Mouse (Mus musculus) heart, embryonic 15.5 days (tissue): ENCODE measurements around the gene Frmd4a. TPM values are rescaled to one million over a fixed set of nuclear protein-coding genes. Genes with fewer than 3 reads are reported as not detected.
A peak's percentile ranks its signal among the peaks of the same experiment; 100 is the strongest.
"Not testable (repeated sequence)": the region's sequence is repeated elsewhere in the genome, so short reads cannot be mapped to it uniquely, and the experiment has no call there.

Source experiments
- ATAC-seq: fragments of 200-750 bp; cut with Nextera tagmentation; replicated peaks from 2 replicates; pipeline ENCODE4 v1.8.0; 2017; ENCODE audit warnings: low read depth, moderate TSS enrichment; ENCODE audit not compliant: insufficient number of reproducible peaks, insufficient read depth, low FRiP score
- H3K27ac ChIP-seq: fragments of 300-500 bp; sonication (generic); 2 replicates; pipeline ENCODE4 v1.5.1; 2015; ENCODE audit warnings: mild to moderate bottlenecking, inconsistent platforms
- H3K27me3 ChIP-seq: fragments of 300-500 bp; sonication (generic); 2 replicates; pipeline ENCODE4 v1.6.1; 2015; ENCODE audit warnings: inconsistent platforms
- H3K36me3 ChIP-seq: fragments of 300-500 bp; sonication (generic); 2 replicates; pipeline ENCODE4 v1.6.1; 2015; ENCODE audit warnings: mild to moderate bottlenecking, inconsistent platforms
- H3K4me1 ChIP-seq: fragments of 300-500 bp; sonication (generic); replicated peaks from 2 replicates; pipeline ENCODE4 v1.6.1; 2015; ENCODE audit warnings: inconsistent platforms
- H3K4me2 ChIP-seq: fragments of 300-500 bp; sonication (generic); 2 replicates; pipeline ENCODE4 v1.6.1; 2015; ENCODE audit warnings: inconsistent platforms, mild to moderate bottlenecking, moderate library complexity
- H3K4me3 ChIP-seq: fragments of 300-500 bp; sonication (generic); 2 replicates; pipeline ENCODE4 v1.5.1; 2015; ENCODE audit warnings: mild to moderate bottlenecking, inconsistent platforms
- H3K9ac ChIP-seq: fragments of 300-500 bp; sonication (generic); 2 replicates; pipeline ENCODE4 v1.6.1; 2015; ENCODE audit warnings: mild to moderate bottlenecking, inconsistent platforms
- H3K9me3 ChIP-seq: fragments of 300-500 bp; sonication (generic); replicated peaks from 2 replicates; pipeline ENCODE4 v1.6.1; 2016; ENCODE audit warnings: inconsistent platforms
- WGBS: fragments of 180-500 bp; shearing (Covaris S2); methylation state at CpG from one replicate; pipeline ENCODE4 v1.1.7; 2015; ENCODE audit warnings: mixed read lengths; 5-methylcytosine and 5-hydroxymethylcytosine counted together
- polyA plus RNA-seq: library from polyadenylated mRNA; unstranded; fragments of >200 nt; fragmentation: Nextera tagmentation; extraction: Ambion mirVana; gene quantifications from 2 replicates; pipeline ENCODE4 v1.2.1, GENCODE M21; 2015

Gene Frmd4a
- polyA plus RNA-seq, 1 experiment from 2014 or later = 15.6 TPM

- H3K9me3 ChIP-seq = no peaks in the 10 kb centered on the region
- peaks cover 41% of the 10 kb centered on the region for H3K4me1 ChIP-seq
- no peaks in the 10 kb centered on the region for H3K36me3 ChIP-seq
- H3K9ac ChIP-seq = no peak overlapping the region
- H3K4me2 ChIP-seq = no peak overlapping the region
- ATAC-seq = no peak
- no peak overlapping the region for H3K27ac ChIP-seq
- H3K4me3 ChIP-seq = no peak overlapping the region
- WGBS = 73% methylated on average over 4 of the region's 4 CpGs
- no peaks in the 10 kb centered on the region for H3K27me3 ChIP-seq
These were observed 535.0 kb downstream of the Frmd4a start for GRCm38 (mm10) chr2:4552486-4552885.

- Histone ChIP-seq H3K4me1 (peaks cover 44% of the 10 kb centered on the region), H3K9me3 (no peaks in the 10 kb centered on the region), H3K4me3 (no peak overlapping the region), H3K9ac (no peak overlapping the region), H3K27ac (peak overlapping the region; percentile 31), H3K36me3 (no peaks in the 10 kb centered on the region), H3K27me3 (no peaks in the 10 kb centered on the region), H3K4me2 (no peak overlapping the region)
- no peak for ATAC-seq
- 34% methylated on average over 7 of the region's 7 CpGs for WGBS
These were observed 537.7 kb downstream of the Frmd4a start for GRCm38 (mm10) chr2:4555221-4555631.

GRCm38 (mm10) chr2:4556188-4556587, 538.7 kb downstream of the Frmd4a start:
- H3K4me1 ChIP-seq = peaks cover 50% of the 10 kb centered on the region
- H3K4me3 ChIP-seq = no peak overlapping the region
- no peaks in the 10 kb centered on the region for H3K27me3 ChIP-seq
- H3K9me3 ChIP-seq = no peaks in the 10 kb centered on the region
- H3K4me2 ChIP-seq = no peak overlapping the region
- WGBS = 66% methylated on average over 10 of the region's 10 CpGs
- ATAC-seq = no peak
- H3K9ac ChIP-seq = no peak overlapping the region
- H3K27ac ChIP-seq = peak overlapping the region; percentile 98; the same call in 1 of the 2 replicates
- no peaks in the 10 kb centered on the region for H3K36me3 ChIP-seq

DNA sequence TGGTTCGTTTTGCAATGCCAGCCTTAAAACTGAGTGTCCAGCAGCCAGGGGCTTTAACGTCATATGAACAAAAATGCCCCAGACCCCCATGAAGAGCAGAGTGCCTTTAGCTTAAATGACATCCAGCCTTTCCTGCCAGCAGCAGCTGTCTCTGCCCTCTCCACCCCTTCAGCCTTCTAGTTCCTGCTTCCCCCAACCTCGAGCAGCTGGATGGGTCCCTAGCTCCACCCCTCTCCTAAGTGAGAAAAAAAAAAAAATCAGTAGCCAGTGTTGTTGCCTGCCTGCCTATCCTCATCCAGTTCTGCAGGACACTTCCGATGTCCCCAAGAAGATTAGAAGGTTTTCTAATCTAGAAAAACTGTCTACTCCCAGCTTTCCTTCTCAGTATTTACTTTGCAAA, 539.5 kb downstream of the Frmd4a start:
- peaks cover 57% of the 10 kb centered on the region for H3K4me1 ChIP-seq
- no peak overlapping the region for H3K4me2 ChIP-seq
- H3K27ac ChIP-seq = peak overlapping the region; percentile 98
- H3K9ac ChIP-seq = no peak overlapping the region
- no peaks in the 10 kb centered on the region for H3K27me3 ChIP-seq
- no peak for ATAC-seq
- H3K9me3 ChIP-seq = no peaks in the 10 kb centered on the region
- H3K4me3 ChIP-seq = no peak overlapping the region
- H3K36me3 ChIP-seq = no peaks in the 10 kb centered on the region
- WGBS = 31% methylated on average over 4 of the region's 4 CpGs

DNA sequence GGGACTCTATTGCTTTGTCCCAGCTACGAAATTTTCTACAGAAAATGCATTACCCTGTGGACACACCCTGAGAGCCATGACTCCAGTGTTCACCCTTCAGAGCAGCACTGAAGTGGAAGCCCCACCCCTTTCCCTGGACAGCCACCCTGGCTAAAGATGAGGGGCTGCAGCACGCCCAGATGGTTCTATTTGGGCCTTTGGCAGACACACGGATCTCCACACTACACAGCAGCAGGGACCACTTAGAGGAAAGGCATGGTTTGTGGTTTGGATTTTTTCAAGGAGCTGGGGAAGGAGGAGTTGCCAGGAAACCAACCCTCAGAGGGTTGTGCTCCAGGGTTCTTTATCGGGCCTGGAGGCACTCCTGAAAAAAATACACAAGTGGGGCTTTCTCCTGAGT, 539.9 kb downstream of the Frmd4a start:
- Histone ChIP-seq H3K36me3 (no peaks in the 10 kb centered on the region), H3K4me3 (no peak overlapping the region), H3K27ac (peak overlapping the region; percentile 98), H3K9me3 (no peaks in the 10 kb centered on the region), H3K4me2 (no peak overlapping the region), H3K27me3 (no peaks in the 10 kb centered on the region), H3K9ac (no peak overlapping the region), H3K4me1 (peaks cover 58% of the 10 kb centered on the region)
- ATAC-seq = no peak
- WGBS = 40% methylated on average over 4 of the region's 4 CpGs

- no peak for ATAC-seq
- Histone ChIP-seq H3K4me2 (peak overlapping the region; percentile 71), H3K36me3 (no peaks in the 10 kb centered on the region), H3K4me1 (peaks cover 69% of the 10 kb centered on the region), H3K4me3 (peak overlapping the region; percentile 61), H3K9ac (peak overlapping the region; percentile 64), H3K9me3 (no peaks in the 10 kb centered on the region), H3K27ac (peak overlapping the region; percentile 98), H3K27me3 (no peaks in the 10 kb centered on the region)
- WGBS = 10% methylated on average over 8 of the region's 8 CpGs
These were observed 541.2 kb downstream of the Frmd4a start for GRCm38 (mm10) chr2:4558651-4559203.

GRCm38 (mm10) chr2:4559211-4559882, 541.8 kb downstream of the Frmd4a start:
- peak; percentile 91 for ATAC-seq
- peaks cover 73% of the 10 kb centered on the region for H3K4me1 ChIP-seq
- no peaks in the 10 kb centered on the region for H3K9me3 ChIP-seq
- H3K27ac ChIP-seq = peak overlapping the region; percentile 98
- WGBS = 0% methylated on average over 27 of the region's 27 CpGs
- no peaks in the 10 kb centered on the region; the same call in 1 of the 2 replicates for H3K36me3 ChIP-seq
- H3K4me2 ChIP-seq = peak overlapping the region; percentile 71
- peak overlapping the region; percentile 61 for H3K4me3 ChIP-seq
- H3K9ac ChIP-seq = peak overlapping the region; percentile 64
- no peaks in the 10 kb centered on the region for H3K27me3 ChIP-seq

- no peaks in the 10 kb centered on the region for H3K27me3 ChIP-seq
- ATAC-seq = 0 out of 2 replicates have a peak, but pooled peaks have one; percentile 28
- under 1% methylated on average over 8 of the region's 8 CpGs for WGBS
- H3K27ac ChIP-seq = peak overlapping the region; percentile 98
- H3K9ac ChIP-seq = peak overlapping the region; percentile 64
- no peaks in the 10 kb centered on the region for H3K9me3 ChIP-seq
- peak overlapping the region; percentile 71 for H3K4me2 ChIP-seq
- peak overlapping the region; percentile 61 for H3K4me3 ChIP-seq
- H3K36me3 ChIP-seq = no peaks in the 10 kb centered on the region; the same call in 1 of the 2 replicates
- peaks cover 78% of the 10 kb centered on the region for H3K4me1 ChIP-seq
These were observed 542.3 kb downstream of the Frmd4a start for GRCm38 (mm10) chr2:4559883-4560247.

- H3K9me3 ChIP-seq, H3K27me3 ChIP-seq, ATAC-seq, H3K36me3 ChIP-seq: not testable (repeated sequence)
- Histone ChIP-seq H3K27ac (peak overlapping the region; percentile 98), H3K4me3 (peak overlapping the region; percentile 61), H3K4me2 (peak overlapping the region; percentile 71), H3K9ac (peak overlapping the region; percentile 64), H3K4me1 (peaks cover 77% of the 10 kb centered on the region)
- 9% methylated on average over 2 of the region's 2 CpGs for WGBS
These were observed 543.0 kb downstream of the Frmd4a start for GRCm38 (mm10) chr2:4560516-4560915.

DNA sequence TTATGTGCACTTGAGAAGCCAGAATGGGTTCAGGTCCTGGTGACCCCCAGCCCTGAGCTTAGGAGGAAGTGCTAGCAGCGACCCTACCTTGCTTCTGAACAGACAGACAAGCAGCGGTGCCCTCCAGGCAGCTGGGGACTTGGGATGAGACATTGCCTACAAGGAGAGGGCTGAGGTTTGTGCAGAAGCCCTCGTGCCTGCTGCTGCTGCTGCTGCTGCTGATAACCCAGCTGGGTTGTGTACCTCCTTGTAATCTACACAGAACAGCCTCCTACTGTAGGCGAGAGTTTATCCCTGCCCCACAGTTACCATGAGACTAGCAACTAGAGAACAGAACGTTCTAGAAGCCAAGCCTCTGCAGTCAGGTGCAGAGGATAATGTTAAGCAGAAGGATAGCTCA, 543.7 kb downstream of the Frmd4a start:
- Histone ChIP-seq H3K9me3 (no peaks in the 10 kb centered on the region), H3K4me3 (peak overlapping the region; percentile 61), H3K36me3 (peaks cover 8% of the 10 kb centered on the region; the same call in 1 of the 2 replicates), H3K27ac (peak overlapping the region; percentile 98), H3K4me2 (peak overlapping the region; percentile 71), H3K27me3 (no peaks in the 10 kb centered on the region), H3K9ac (peak overlapping the region; percentile 64), H3K4me1 (peaks cover 76% of the 10 kb centered on the region)
- WGBS = 8% methylated on average over 5 of the region's 5 CpGs
- ATAC-seq = no peak

DNA sequence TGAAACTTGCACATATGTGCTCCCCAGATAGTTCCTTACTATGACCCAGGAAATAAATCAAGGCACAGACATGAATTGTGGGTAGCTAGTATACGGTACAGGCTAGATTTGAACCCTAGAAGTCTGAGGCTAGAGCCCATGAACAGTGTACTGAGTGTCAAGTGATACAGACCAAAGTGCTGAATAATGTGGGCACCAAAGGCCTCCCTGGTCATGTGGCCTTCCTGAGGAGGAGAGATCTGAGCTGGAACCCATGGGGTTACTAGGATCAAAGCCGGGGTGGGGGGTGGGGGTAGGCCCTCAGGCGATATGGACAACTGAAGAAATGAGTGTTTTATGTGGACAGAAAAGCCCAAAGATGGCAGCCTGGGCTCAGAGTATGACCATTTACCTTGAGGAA, 544.9 kb downstream of the Frmd4a start:
- Histone ChIP-seq H3K9me3 (no peaks in the 10 kb centered on the region), H3K4me2 (peak overlapping the region; percentile 71), H3K27me3 (no peaks in the 10 kb centered on the region), H3K27ac (no peak overlapping the region), H3K4me3 (peak overlapping the region; percentile 61), H3K9ac (no peak overlapping the region), H3K4me1 (peaks cover 71% of the 10 kb centered on the region), H3K36me3 (peaks cover 15% of the 10 kb centered on the region)
- 77% methylated on average over 3 of the region's 3 CpGs for WGBS
- no peak for ATAC-seq

GRCm38 (mm10) chr2:4562826-4563225, 545.3 kb downstream of the Frmd4a start:
- H3K4me3 ChIP-seq = peak overlapping the region; percentile 61
- H3K9ac ChIP-seq = no peak overlapping the region
- H3K4me2 ChIP-seq = peak overlapping the region; percentile 71
- ATAC-seq = no peak
- H3K36me3 ChIP-seq = peaks cover 15% of the 10 kb centered on the region
- no peaks in the 10 kb centered on the region for H3K27me3 ChIP-seq
- peaks cover 66% of the 10 kb centered on the region for H3K4me1 ChIP-seq
- no peak overlapping the region for H3K27ac ChIP-seq
- no peaks in the 10 kb centered on the region for H3K9me3 ChIP-seq
- WGBS = 61% methylated on average over 5 of the region's 5 CpGs
